Mouse (Mus musculus) cerebral cortex, adult 2 months (tissue): ENCODE data around the gene Pfdn2.

ENCODE experiments used
- WGBS: fragments of 180-500 bp; shearing (Covaris S2); methylation state at CpG from one replicate; pipeline ENCODE4 v1.1.7; 2018; 5-methylcytosine and 5-hydroxymethylcytosine counted together

Pfdn2 gene

DNA sequence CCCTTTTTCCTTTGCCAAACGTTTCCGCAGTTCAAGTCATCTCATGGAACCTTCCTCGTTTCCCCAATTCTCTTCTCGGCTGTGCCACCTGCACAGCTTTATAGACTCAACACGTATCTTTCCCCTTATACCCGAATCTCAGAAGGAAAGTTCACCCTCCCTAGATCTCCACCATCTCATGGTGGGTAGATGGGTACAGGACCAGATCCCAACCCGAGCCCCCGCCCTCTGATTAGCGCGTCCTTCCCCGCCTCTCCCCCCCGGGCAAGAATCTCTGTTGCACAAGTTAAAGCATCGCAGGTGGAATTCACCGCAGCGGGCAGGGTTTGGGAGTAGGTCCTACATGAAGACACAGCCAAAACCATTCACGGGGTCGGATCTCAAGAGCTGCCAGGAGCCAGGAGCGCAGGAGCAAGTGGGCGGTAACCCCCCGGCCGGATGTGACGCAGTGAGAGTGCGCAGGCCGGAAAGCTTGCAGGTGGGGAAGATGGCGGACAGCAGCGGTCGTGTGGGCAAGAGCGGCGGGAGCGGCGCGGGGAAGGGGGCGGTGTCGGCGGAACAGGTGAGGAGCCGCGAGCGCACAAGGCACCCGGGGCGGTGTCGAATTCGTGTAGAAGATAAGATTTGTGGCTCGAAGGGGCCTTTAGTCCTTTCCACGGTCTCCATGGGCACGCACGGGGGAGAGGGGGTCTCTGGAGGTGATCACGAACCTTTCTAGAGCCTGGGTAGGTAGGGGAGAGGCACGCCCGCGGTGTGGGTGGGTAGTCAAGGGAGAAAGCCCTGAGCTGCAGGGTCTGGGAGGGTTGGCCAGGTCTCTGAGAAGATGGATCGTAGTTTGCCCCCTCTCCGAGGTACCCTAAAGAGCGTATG lies at the start of gene Pfdn2, which contains the start of gene Nit1:
TSS of gene Pfdn2 (plus strand) at position 446 of the 870 bp plus-strand sequence.
TSS of gene Nit1 (minus strand) at position 422 of the 870 bp plus-strand sequence.
- WGBS, result under 1% methylated on average over 53 of the region's 53 CpGs

DNA sequence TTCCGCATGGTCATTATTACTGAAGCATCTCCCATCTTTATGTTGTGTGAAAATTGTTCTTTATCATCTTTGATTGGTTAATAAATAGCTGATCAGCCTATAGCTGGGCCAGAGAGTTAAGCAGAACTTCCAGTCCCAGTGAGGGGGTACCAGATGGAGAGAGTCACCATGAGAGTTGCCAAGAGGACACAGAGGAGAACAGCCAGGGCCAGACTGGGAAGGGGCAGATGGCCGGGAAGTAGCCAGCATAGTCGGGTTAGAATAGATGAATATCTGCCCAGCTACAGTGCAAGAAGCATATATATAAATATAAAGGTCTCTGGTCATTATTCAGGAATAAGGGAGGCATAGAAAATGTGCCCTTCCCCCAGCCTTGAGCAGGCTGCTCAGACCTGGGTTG lies 47.2 kb upstream of the Pfdn2 start:
- WGBS, result 79% methylated on average over 3 of the region's 3 CpGs

DNA sequence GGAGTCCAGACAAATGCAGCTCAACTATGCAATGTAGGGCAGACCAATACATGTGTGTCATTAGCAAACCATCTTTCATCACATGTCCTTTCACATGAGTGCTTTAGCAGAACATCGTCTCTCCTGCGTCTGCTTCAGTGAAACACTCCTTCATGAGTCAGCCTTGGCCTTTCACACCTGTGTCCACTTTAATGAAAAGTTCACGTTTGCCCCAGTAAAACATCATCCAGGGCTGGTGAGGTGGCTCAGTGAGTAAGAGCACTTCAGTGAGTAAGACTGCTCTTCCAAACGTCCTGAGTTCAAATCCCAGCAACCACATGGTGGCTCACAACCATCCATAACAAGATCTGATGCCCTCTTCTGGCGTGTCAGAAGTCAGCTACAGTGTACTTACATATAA lies 39.3 kb upstream of the Pfdn2 start:
- WGBS, result 71% methylated on average over 5 of the region's 5 CpGs

DNA sequence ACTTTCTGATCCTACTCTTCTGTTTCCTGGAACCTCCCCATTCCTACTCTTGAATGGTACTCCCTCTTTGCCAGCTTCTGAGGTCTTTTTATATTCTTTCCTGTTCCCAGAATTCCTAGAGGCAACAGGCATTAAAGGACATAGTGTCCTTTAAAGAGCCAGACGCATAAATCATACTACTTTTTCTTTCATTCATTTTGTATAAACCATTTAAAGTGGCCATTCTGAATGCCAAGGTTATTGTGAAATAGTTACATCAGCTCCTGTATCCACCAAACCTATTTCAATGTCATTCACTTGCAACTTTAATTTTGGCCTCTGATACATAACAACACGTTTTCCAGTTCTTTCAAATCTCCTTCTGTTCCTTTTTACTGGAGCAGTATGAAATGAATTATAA lies 36.1 kb upstream of the Pfdn2 start:
- WGBS, result 42% methylated on average over 2 of the region's 2 CpGs

DNA sequence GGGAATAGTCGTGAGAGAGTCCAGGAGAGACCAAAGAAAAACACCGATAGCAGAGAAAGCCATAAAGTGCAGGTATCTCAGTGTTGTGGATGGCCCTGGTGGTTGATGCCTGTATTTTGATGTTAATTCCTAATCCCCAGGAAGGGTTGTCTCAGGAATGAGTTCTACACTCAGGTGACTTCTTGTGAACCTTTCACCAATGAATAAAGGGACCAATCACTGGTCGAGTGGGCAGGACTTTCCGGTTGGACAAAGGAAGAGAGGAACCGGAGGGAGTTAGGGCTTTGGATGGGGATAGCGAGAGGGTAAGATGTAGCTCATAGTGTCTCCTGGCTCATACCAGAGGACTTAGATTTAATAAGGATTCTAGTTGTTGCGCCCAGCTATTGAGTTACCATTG lies 25.7 kb upstream of the Pfdn2 start:
- WGBS, result 30% methylated on average over 7 of the region's 7 CpGs

DNA sequence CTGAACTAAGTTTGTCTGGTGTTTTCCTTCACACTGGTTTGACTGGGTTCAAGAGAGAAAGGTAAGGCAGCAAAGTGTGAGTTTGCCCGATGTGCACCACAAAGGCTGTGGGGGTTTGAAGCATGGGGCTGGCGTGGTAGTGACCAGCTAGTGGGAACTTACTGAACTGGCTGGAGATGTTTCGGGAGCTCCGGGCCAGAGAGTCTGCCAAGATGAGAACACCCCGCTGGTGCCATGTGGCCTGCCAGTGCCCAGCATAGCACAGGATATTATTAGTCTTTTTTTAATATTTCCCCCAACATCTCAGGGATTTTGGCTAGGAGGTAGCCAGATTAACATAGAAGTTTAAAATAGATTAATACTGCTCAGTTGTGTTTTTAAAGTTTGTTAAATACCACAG lies 25.3 kb upstream of the Pfdn2 start:
- WGBS, result 28% methylated on average over 5 of the region's 5 CpGs

DNA sequence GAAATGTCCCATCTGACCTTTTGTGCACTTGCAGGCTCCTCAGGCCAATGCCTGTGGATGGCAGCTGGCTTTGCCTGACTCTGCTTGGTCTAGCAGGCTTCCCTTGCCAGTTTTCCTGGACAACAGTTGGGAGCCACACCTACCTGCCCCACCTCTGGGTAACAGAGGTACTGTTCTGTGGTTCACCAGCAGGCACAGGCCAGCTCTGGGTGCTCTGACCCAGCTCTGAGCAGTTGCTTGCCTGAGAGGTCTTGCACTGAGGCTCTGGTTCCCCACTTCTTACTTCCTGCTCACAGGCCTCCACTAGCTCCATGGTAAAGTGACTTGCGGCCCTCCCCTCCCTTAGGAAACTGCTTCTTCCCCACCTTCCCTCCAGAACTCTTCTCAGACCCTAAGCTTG lies 23.5 kb upstream of the Pfdn2 start:
- WGBS, result 88% methylated on average over 1 of the region's 1 CpGs

DNA sequence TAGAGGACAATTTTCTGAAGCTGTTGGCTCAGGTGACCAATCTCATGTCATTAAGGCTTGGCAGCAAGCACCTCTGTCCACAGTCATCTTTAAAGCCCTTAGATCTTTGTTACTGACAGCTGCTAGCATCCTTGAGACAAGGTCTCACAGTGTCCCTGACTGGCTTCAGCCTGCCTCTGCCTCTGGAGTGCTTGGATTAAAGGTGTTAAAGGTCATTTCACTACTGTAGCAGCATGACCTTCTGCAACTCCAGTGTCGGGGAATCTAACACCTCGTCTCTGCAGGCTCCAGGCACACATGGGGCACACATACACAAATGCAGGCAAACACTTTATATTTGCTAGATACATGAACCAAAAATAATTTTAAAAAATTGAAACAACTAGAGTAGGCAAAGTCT lies 19.9 kb upstream of the Pfdn2 start:
- WGBS, result 86% methylated on average over 2 of the region's 2 CpGs

DNA sequence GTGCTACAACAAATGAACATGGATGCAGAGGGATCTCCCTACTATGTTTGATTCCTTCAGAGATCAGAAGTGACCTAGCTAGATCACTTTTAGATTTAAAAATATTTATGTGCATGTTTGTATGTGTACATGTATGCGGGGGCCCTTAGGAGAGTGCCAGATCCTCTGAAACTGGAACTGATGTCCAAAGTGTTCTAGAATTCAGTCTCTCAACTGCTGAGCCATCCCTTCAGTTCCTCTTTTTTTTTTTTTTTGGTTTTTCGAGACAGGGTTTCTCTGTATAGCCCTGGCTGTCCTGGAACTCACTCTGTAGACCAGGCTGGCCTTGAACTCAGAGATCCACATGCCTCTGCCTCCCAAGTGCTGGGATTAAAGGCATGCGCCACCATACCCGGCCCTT lies 18.9 kb upstream of the Pfdn2 start:
- 68% methylated on average over 4 of the region's 4 CpGs for WGBS

DNA sequence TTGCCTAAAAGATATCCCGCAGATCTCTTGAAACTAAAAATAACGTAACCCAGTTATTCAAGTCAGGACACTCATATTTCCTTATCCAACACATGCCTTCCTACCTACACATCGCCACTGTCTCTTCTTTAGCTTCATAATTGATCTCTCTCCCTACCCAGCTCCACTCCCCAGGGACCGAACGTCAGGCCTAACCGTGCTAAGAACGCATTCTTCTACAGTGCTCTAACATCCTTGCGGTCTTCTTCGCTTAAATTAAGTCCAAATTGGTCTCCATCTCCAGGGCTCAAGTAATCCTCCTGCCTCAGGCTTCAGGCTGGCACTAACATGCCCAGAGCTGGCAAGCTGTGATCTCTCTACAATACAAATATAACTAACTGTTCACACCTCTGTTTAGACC lies 17.2 kb upstream of the Pfdn2 start:
- 12% methylated on average over 9 of the region's 9 CpGs for WGBS

DNA sequence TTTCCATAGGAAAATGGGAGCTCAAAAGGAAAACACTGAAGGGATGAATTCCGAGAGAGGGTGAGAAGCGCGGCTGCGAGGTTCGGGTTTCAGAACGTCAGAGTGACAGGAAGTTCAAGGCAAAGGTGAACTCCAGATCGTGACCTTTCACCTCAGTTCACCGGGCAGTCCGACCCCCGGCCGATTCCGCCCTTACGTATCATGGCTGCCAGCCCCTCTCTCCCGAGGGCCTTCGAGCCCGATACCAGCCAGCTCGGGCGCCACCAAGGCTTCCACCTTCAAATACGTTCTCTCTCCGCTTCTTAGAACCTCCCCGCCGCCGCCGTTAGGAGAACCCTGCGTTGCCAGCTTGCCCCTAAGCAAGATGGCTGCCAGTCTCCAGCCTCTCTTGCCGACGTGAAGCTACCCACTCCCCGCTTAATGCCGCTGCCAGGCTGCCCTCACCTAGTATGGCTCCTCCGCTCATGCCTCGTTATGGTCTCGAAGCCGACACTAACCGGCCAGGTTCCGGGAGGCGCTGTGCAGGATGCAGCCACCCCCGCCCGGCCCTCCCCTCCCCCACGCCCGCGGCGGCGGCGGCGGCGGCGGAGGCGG lies 16.5 kb upstream of the Pfdn2 start, which contains the start of gene Dedd:
TSS of gene Dedd (plus strand) at position 307 of the 594 bp plus-strand sequence.
- under 1% methylated on average over 39 of the region's 48 CpGs for WGBS

DNA sequence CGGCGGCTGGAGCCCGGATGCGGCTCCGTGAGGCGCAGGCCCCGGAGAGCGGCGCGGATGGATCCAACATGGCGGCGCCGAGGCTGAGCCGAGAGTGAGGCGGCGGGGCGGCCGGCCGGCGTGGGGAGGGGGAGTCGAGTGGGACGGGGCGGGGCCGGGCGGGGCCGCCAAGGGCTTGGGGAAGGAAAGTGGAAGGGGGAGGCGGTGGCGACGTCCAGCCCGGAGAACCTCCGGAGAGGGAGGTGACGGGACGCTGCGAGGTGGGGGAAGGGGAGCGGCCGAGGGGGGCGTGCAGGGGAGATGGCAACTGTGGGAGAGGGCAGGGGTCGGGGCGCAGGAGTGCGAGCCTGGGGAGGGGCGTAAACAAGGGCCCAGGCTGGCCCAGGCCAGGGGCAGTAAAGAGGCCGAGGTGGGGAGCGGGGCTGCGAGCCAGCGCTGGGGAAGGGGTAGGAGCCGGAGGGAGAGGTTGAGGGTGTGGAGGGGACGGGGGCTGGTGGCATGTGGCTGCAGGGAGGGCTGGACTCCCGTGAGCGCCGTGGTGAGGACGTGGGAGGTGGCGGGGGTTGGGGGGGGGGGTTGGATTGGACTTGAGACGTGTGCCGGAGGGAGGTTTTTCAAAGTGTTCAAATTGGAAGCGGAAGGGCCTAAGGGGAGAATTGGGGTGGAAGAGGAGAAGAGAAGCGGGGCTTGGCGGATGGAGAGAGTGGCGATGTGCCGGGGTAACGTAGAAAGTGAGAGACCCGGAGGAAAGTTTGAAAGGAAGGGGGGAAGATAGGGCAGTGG lies 15.8 kb upstream of the Pfdn2 start:
- WGBS, result 1% methylated on average over 58 of the region's 61 CpGs

DNA sequence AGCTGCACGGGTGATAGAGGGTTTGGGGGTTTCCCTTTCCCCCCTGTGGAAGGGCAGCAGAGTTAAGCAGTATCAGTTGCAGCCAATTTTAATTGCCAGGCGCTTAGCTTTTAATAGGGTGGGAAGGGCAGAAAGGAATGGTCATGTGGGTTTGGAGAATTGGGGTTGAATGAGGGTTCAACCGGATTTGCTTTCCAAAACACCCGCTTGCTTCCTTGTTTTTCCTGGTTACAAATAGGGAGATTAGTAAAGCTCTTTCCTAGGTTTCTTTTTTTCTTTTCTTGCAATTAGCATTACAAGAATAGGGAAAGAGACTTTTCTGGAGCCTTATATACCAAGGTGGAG lies 15.3 kb upstream of the Pfdn2 start:
- WGBS, result 2% methylated on average over 4 of the region's 4 CpGs

DNA sequence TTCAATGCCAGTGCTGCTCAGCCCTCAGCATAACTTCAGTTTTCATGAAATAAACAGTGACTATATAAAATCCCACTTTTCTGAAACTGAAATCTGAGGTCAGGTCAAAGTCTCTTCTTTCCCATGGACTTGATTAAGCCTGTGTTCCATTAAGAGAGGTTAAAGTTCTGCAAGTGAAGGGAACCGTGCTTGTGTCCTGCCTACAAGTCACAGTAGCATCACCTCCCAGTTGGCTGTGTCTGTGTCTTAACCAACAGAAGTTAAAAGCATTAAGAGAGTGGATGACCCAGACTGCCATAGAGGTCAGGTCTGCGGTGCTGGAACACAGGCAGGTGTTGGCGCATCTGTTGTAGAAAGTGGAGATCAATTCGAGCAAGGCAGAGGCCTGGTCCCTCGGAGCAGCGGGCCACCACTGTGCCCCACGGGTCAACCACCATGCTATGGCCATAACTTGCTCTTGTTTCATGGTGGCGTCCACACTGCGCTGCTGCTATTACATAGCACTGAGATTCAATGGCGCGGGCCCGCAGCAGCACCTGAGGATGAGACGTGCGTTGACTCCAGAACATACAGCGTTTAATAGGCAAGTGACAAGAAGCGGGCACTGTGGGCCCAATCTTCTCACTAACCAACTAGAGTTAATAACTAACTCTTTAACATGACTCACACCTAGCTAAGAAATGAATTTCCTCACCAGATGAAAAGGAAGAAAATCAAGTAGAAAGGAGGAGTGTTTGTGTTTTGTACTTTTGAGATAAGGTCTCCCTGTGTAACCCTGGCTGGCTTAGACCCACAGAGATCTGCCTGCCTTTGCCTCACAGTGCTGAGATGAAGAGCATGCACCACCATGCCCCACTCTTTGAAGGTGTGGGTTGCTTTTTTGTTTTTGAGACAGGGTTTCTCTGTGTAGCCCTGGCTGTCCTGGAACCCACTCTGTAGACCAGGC lies 2.9 kb upstream of the Pfdn2 start:
- WGBS, result 95% methylated on average over 16 of the region's 16 CpGs

DNA sequence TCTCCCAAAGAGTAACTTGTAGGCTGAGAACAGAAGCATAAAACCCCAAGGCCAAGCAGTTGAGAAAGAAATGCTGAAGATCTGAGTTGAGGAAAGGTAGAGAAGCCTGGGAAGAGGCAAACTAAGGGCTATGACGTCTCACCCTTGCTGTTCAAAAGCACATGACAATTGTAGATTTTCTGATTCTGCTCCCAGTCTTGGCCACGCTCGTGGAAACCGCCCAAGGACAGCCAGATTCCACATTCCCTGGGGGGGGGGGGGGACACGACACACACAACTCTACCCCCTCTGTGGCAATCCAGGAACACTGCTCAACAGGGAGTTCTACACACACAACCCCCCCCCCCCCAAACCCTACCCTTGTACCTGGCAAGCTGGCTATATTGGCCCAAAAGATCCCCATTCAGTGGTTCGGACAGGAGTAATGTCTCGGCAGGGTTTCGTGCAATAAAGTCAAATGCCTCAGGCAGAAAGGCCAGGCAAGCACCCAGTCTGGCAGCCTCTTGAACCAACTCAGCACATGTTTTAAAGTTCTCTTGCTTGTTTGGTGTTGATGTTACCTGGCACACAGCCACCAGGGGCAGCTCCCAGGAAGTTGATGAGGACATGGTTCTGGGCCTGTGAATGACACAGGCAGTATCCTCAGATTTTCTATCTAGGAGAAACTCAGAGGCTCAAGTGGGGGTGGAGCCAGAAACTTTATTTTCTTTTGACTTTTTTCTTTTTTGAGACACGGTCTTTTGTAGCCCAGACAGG lies 1.4 kb upstream of the Pfdn2 start:
- WGBS, result 54% methylated on average over 9 of the region's 9 CpGs

DNA sequence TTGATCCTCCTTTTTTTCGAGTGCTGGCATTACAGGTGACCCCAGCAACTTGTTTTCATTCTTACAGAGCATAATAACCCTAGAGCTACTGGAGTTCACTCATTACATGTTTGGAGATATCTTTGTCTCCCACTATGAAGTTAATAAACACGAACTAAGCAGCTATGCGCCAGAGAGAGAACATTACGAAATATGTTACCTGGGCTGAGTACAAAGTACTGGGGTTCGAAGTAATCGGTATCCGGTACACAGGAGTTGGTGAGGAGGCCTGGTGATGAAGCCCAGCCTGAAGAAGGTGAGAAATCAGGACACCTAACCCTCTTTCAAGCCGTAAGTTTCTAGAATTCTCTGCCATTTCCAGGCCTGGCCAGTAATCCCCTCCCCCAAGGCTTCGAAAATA lies 755 bp upstream of the Pfdn2 start:
- WGBS, result 64% methylated on average over 9 of the region's 9 CpGs

DNA sequence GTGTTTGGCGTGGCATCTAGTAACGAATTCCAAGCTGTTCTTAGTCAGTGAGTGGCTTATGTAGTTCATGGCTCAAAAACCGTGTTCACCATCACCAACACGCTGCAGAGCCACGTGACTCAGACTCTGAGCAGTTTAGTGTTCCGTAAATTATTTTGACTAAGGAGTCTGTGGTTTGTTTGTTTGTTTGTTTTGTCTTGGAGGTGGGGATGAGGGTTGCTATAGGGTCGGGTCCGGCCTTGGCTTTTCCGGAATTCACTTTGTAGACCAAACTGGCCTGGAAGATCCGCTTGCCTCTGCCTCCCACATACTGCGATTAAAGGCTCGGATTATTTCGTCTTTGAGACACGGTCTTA lies 603 bp downstream of the Pfdn2 start:
- WGBS, result under 1% methylated on average over 14 of the region's 14 CpGs

DNA sequence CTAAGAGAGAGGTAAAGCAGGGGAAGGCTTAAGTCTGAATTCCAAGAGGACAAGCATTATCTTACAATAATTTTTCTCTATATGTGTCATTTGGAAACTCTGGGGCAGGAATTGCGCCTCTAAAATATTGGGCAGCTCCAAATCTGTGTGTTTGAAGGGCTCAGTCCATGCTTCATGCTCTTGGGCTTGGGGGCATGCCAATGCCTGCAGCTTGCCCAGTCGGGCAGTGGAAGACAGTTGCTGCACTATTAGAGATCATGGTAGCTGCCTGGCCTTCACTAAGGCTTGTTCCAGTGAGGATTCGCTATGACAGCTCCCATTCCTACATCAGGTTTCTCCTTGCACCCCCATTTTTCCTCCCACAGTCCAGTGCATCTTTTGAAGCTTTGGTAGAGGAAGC lies 3.2 kb downstream of the Pfdn2 start:
- 63% methylated on average over 3 of the region's 3 CpGs for WGBS

DNA sequence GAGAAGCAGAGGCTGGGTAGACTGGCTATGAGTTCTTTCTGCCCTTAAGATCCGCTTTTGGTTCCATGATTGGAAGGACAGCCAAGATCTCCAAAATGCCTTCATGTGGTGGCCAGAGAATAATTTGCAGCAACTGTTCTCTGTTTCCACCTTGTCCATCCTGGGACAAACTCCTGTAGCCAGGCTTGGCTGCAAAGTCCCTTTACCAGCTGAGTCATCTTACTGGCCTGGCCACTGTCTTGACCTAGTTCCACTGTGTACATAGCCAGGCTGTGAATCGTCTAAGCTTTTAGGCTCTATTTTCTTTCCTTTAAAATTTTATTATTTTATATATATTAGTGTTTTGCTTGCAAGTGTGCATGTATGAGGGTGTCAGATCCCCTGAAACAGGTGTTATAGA lies 3.7 kb downstream of the Pfdn2 start:
- WGBS, result 62% methylated on average over 2 of the region's 2 CpGs

DNA sequence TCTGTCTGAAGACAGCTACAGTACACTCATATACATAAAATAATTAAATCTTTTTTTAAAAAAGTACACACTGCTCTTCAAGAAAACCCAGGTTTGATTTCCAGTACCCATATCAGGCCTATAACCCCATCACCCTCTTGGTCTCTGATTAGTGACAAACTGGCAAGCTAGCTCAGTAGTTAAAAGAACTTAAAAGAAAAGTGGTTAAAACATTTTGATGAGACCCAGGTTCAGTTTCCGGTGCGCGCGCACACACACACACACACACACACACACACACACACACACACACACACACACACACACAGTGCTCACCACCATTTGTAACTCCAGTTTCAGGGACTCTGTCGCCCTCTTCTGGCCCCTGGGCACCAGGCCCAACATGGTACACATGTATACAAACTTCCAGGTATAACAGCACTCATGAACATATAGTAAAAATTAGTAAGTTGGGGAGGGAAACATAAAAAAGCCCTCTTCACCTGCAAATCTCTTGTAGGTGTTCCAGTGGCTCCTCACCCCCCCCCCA lies 10.4 kb downstream of the Pfdn2 start:
- WGBS, result 80% methylated on average over 5 of the region's 5 CpGs

DNA sequence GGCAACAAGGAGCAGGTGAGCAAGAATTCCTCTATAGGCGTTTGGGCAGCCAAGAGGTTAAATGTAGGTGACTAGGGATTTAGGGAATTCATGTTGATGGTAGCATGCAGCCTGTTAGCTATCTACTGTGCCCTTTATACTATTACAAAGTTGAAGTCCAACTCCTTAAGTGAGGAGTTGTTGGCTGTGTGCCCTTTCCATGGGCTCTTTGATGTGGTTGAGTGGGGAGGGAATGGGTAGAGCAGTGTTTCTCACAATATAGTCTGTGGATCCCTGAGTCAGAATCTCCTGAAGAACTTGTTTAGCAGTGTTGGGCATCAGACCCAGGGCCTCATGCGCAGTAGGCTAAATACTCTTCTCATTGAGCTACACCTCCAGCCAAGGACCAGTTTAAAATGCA lies 11.3 kb downstream of the Pfdn2 start:
- WGBS, result 94% methylated on average over 2 of the region's 2 CpGs
